Mouse (Mus musculus) ES-CJ7 (cell line): Measurements from ENCODE around the gene Igsf8.

ENCODE experiments used
- DNase-seq: peaks from one replicate; pipeline ENCODE4 v3.0.0; 2011; ENCODE audit warnings: low read depth, low spot score

Gene Igsf8

GRCm38 (mm10) chr1:172273386-172273785, 11.9 kb downstream of the Igsf8 start:
- DNase-seq, result no peak

DNA sequence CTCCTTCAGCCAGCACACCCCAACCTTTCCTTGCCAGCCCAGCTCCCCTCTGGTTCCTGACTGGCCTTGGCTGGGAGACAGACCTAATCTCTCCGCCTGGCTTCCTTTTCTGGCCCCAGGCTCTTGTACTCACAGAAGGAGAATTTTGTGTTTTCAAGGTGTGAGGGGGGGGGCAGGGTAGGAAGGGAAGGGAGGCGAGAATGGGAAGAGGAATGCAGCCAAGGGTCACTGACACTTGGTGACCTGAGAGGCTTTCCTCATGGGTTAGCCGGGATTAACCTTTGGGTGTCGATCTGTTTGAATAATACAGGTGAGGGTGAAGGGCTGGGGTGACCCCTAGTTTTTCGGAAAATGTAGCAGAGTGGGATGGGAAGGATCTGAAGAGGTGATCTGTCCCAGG, 12.7 kb downstream of the Igsf8 start:
- DNase-seq, result no peak

DNA sequence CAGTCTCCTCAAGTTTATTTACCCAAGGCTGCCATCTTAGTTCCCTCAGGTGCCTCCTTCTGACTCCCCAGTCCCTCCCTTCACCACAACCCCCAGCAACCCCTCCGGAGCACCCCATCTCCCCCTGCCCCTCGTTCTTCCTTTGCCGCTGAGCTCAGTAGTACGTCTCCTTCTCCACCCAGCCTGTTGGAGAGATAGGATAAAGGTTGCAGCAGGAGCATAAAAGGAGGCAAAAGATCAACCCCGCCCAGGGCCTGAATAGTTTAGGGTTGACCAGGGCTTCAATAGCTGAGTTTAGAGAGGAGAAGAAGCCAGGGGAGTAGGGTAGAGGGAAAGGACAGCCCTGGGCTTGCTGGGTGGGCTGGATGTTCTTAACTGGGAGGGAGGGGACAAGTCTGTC, 13.1 kb downstream of the Igsf8 start:
- peak; percentile 25 for DNase-seq

DNA sequence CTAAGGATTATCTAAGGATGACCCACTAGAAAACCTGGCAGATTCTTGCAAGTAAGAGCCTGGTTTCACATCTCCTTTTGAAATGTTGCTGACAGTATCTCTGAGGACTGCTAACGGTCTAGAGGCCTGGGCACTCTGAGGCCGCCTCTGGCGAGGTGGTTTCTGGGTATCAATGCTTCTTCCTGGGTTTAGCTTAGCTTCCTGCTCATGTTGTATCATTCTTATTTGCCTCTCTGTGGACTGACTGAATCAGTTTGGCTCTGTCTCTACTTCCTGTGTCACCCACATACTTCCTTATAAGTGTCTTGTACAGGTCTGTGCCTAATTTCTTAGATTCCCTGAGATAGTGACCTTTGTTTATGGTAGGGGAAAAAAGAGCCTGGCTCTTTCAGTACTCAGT, 15.7 kb downstream of the Igsf8 start:
- DNase-seq, result no peak

- DNase-seq, result no peak
These were observed 16.9 kb downstream of the Igsf8 start for GRCm38 (mm10) chr1:172278328-172278727.

- DNase-seq, result no peak
These were observed 18.5 kb downstream of the Igsf8 start for GRCm38 (mm10) chr1:172279768-172280509.

GRCm38 (mm10) chr1:172281522-172282254, 20.2 kb downstream of the Igsf8 start:
- no peak for DNase-seq

DNA sequence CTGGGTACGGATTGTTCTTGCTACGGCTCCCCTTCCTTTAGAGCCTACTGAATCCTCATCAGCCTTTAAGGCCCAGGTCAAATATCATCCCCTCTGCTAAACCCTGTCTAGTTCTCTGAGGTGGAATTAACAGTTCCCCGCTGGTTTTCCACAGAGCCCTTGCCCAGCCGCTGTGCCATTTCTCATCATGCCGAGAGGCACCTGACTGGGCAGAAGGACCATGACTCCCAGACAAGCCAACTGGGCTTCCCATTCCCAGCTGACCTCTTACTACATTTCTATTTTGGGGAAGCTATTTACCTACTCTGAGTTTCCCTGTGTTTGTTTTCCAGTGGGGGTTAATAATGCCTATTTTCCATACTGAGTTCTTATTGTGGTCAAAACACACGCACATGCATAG, 21.6 kb downstream of the Igsf8 start:
- no peak for DNase-seq

DNA sequence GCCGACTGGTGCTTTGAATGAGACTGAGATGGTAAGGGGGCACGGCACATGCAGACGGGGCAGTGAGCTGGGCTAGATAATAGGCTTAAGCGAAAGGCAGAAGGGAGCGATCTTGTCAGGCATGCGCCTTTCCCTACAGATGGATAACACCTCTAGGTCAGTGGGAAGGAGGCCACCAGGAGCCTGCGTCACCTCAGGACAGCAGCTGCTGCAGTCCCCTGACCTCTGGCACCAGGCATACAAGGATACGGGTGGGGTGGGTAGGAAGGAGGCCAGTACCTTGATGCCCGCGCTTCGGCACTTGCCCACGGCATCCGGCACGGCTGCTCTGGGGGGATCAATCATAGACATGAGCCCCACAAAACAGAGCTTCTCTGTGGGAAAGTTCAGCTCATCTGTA, 22.8 kb downstream of the Igsf8 start:
- DNase-seq, result no peak

- no peak for DNase-seq
These were observed 25.3 kb downstream of the Igsf8 start for GRCm38 (mm10) chr1:172286740-172287139.

GRCm38 (mm10) chr1:172288900-172289616, 27.6 kb downstream of the Igsf8 start:
- no peak for DNase-seq

DNA sequence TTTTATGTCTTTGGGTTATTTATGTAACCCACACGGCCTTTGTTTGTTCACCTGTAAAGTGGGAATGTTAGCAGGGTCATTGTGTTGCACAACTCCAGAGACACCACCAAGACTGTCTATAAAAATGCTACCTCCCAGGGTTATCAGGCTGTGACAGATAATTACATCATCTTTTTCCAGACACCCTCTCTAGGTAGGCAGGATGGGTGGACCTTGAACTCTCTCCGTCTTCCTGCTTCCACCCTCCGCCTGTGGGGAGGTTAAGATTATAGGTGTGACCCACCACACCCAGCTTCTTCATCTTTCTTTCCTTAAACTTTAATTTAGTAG, 28.1 kb downstream of the Igsf8 start:
- DNase-seq, result no peak

- no peak for DNase-seq
These were observed 31.4 kb downstream of the Igsf8 start for GRCm38 (mm10) chr1:172292880-172293279.

DNA sequence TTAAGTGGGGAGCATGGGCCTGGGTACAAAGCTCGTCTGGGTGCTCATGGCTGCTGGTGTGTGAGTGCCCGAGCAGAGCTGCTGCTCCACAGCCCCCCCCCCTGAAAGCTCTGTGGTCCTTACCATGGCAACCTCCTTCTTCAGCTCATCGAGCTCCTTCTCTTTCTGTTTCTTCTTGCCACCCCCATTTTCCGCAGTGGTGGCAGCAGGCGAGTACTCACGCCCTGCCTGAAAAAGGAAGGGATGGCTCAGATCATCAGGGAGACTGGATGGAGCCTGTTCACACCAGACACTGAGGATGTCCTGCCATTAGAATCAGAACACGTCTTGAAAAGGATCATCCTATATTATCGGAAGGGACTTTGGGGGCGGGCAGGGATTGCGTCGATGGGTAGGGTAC, 32.0 kb downstream of the Igsf8 start:
- no peak for DNase-seq

DNA sequence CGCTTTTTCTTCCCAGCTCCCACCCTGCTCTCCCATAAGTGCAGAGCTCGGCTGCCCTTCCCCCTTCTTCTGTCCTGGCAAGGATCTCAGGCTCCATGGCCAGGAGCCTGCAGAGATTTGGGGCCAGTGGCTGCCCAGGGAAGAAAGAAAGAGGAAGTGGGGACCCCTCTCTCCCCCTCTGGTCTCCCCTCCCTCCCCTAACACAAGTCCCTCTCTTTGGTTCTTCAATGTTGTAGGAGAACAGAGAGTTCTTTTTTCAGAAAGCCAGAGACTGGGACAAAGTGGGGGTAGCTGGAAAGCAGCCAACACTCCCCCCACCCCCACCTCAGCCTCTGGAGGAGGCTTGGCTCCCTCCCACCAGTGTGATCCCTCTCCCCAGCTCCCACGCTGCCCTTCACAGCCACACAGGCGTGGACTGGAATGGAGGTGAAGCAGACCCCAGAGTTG, 34.3 kb downstream of the Igsf8 start:
- no peak for DNase-seq

DNA sequence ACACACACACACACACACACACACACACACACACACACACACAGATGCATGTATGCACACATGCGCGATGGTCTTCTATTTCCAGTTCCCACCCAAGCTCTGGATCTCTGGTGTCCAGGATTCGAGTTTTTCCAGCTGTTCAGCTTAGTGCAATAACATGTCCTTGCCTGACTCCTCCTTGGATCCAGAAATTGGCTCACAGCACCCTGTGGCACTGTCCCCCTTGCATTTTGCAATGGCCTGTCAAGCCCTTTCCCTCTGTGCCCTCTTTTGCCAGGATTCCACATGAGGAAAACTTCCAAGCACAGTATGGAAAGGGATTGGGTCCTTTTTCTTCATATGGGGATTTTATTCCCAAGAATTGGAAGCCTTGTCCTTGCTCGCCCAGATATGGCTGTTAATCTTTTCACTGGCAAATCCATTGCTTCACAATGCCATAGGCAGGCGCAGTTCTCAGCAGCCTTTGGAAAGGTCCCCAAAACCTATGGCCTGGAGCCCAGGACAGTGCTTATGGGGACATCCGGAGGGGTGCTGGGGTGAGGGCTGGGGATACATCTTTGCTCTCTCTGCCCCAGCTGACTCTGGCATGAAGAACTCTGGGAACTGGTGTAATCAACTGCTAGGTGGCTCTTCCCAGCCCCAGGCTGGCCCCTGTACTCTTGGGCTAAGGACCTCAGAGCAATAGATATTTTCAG, 35.5 kb downstream of the Igsf8 start:
- no peak for DNase-seq

- no peak for DNase-seq
These were observed 36.4 kb downstream of the Igsf8 start, which contains the start of gene Atp1a2 for GRCm38 (mm10) chr1:172297611-172298537. Atp1a2 (minus strand) TSS chr1:172298064.

DNA sequence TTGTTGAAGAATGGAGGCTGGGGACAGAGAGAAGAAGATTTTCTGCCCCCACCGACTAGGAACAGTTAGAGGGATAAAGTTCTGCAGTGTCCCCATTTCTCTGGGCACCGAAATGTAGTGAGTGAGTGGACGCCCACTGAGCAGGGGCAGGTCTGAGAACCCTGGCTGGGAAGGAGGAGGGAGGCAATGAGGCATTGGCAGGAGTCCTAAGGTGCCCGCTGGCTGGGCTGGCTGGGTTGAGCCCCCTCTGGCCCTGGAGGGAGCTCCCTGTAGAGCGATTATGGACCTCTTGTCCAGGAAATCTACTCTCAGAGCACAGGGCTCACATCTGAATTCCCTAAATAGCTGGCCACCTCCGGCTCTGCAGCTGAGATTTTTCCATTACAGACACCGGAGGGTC, 38.1 kb downstream of the Igsf8 start:
- no peak for DNase-seq

DNA sequence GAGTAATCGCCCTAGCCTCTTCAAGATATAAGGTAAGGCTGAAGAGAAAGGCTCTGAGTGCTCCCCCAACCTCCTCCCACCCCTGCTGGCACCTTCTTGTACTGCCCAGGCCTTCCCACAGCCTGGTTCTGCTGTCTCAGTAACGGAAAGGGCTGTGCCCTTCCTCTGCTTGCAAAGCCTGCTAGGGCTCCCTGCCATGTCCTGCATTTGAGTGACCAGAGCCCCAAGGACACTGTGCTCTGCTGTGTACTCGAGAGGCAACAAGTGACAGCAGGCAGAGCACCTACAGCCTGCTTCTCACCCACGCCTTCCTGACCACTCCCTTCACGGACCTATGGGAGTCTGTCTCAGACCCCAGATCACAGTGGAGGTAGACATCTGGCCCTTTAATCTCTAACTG, 38.8 kb downstream of the Igsf8 start:
- DNase-seq, result no peak

- peak; percentile 69 for DNase-seq
These were observed 39.7 kb downstream of the Igsf8 start for GRCm38 (mm10) chr1:172301180-172301579.

DNA sequence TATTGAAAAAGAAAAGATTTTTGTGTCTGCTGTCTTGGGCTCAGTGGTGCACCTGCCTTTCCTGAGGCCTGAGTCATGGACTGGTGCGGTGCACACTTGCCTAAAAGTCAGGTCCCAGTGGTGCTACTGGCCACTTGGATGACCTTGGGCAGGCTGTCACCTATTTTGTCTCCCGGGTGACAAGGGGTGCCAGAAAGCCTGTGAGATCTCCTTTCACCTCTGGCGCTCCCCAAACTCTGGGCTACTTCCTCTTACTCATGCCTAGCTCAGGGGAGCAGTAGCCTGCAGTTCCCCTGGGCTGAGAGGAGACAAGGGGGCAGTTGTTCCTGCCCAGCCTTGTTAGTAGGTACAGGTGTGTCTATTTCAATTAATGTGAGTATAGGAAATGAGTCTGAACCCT, 40.9 kb downstream of the Igsf8 start:
- DNase-seq, result no peak
